Mouse (Mus musculus) heart, postnatal 0 days (tissue): ENCODE measurements around the gene Rfwd3. TPM values are rescaled to one million over a fixed set of nuclear protein-coding genes. Genes with fewer than 3 reads are reported as not detected.
"Not testable (repeated sequence)": the region's sequence is repeated elsewhere in the genome, so short reads cannot be mapped to it uniquely, and the experiment has no call there.

Experiments used
- ATAC-seq: fragments of 200-750 bp; cut with Nextera tagmentation; 2 replicates; pipeline ENCODE4 v1.8.0; 2017; ENCODE audit warnings: low read depth, moderate number of reproducible peaks, moderate library complexity; ENCODE audit not compliant: insufficient read depth
- DNase-seq: peaks from one replicate; pipeline ENCODE4 v3.0.0-alpha.2; 2016; ENCODE audit warnings: low spot score
- H3K27ac ChIP-seq: fragments of 300-500 bp; sonication (generic); 2 replicates; pipeline ENCODE4 v1.5.1; 2014; ENCODE audit warnings: low read depth, mild to moderate bottlenecking
- H3K27me3 ChIP-seq: fragments of 300-500 bp; sonication (generic); 2 replicates; pipeline ENCODE4 v1.6.1; 2014; ENCODE audit warnings: low read length, mixed read lengths; ENCODE audit not compliant: control insufficient read depth, insufficient read depth
- H3K36me3 ChIP-seq: fragments of 300-500 bp; sonication (generic); replicated peaks from 2 replicates; pipeline ENCODE4 v1.6.1; 2014; ENCODE audit warnings: low read length, mixed read lengths; ENCODE audit not compliant: control insufficient read depth, insufficient read depth
- H3K4me1 ChIP-seq: fragments of 300-500 bp; sonication (generic); 2 replicates; pipeline ENCODE4 v1.6.1; 2014; ENCODE audit warnings: antibody characterized with exemption; ENCODE audit not compliant: control insufficient read depth, insufficient read depth
- H3K4me2 ChIP-seq: fragments of 300-500 bp; sonication (generic); 2 replicates; pipeline ENCODE4 v1.6.1; 2014; ENCODE audit warnings: low read depth, mild to moderate bottlenecking, low read length, moderate library complexity
- H3K4me3 ChIP-seq: fragments of 300-500 bp; sonication (generic); 2 replicates; pipeline ENCODE4 v1.5.1; 2014; ENCODE audit warnings: low read depth, low read length
- H3K9ac ChIP-seq: fragments of 300-500 bp; sonication (generic); replicated peaks from 2 replicates; pipeline ENCODE4 v1.6.1; 2014; ENCODE audit warnings: low read depth, low read length, mixed read lengths
- H3K9me3 ChIP-seq: fragments of 300-500 bp; sonication (generic); replicated peaks from 2 replicates; pipeline ENCODE4 v1.6.1; 2016; ENCODE audit warnings: low read length; ENCODE audit not compliant: control insufficient read depth
- CTCF ChIP-seq: IDR thresholded peaks from 2 replicates; pipeline ENCODE4 v1.5.1; 2016; ENCODE audit warnings: antibody characterized with exemption, control low read depth, low read depth
- EP300 ChIP-seq: IDR thresholded peaks from 2 replicates; pipeline ENCODE4 v1.6.1; 2016; ENCODE audit warnings: antibody characterized with exemption, low read depth
- WGBS: fragments of 180-500 bp; shearing (Covaris S2); extraction: QIAGEN DNeasy Blood & Tissue Kit; methylation state at CpG from one replicate; pipeline ENCODE4 v1.1.7; 2014; 5-methylcytosine and 5-hydroxymethylcytosine counted together
- polyA plus RNA-seq: library from polyadenylated mRNA; unstranded; fragments of >200 nt; fragmentation: Nextera tagmentation; extraction: Ambion mirVana; gene quantifications from 2 replicates; pipeline ENCODE4 v1.2.1, GENCODE M21; 2015
- total RNA-seq: library from RNA; depleted of rRNA; stranded (reverse); fragments of >200 nt; gene quantifications from 2 replicates; pipeline ENCODE4 v1.2.3, GENCODE M21; 2014; ENCODE audit warnings: low replicate concordance

Rfwd3 gene
- total and polyA plus RNA-seq, 2 experiments from 2014 or later = 16.0 to 32.7 TPM

GRCm38 (mm10) chr8:111337311-111337889 is 37.4 kb upstream of the Rfwd3 start:
- no peak for DNase-seq
- H3K27me3 ChIP-seq = no peaks in the 10 kb centered on the region
- no peaks in the 10 kb centered on the region for H3K9me3 ChIP-seq
- peak overlapping the region; percentile 47 for H3K27ac ChIP-seq
- peak; percentile 49; the same call in 1 of the 2 replicates for ATAC-seq
- TF ChIP-seq CTCF (no peak), EP300 (no peak)
- no peaks in the 10 kb centered on the region for H3K36me3 ChIP-seq
- peak overlapping the region; percentile 53 for H3K4me3 ChIP-seq
- H3K9ac ChIP-seq = peak overlapping the region; percentile 27
- H3K4me2 ChIP-seq = peak overlapping the region; percentile 72
- H3K4me1 ChIP-seq = peaks cover 7% of the 10 kb centered on the region; the same call in 1 of the 2 replicates
- 23% methylated on average over 17 of the region's 17 CpGs for WGBS

GRCm38 (mm10) chr8:111336692-111337091 is 36.7 kb upstream of the Rfwd3 start:
- peak overlapping the region; percentile 72 for H3K4me2 ChIP-seq
- no peaks in the 10 kb centered on the region for H3K36me3 ChIP-seq
- H3K4me3 ChIP-seq = peak overlapping the region; percentile 53
- peaks cover 7% of the 10 kb centered on the region; the same call in 1 of the 2 replicates for H3K4me1 ChIP-seq
- no peaks in the 10 kb centered on the region for H3K27me3 ChIP-seq
- DNase-seq (no peak), ATAC-seq (no peak)
- no peak overlapping the region for H3K27ac ChIP-seq
- WGBS = 78% methylated on average over 4 of the region's 4 CpGs
- TF ChIP-seq CTCF = no peak
- TF ChIP-seq EP300 = no peak
- no peaks in the 10 kb centered on the region for H3K9me3 ChIP-seq
- H3K9ac ChIP-seq = no peak overlapping the region

- TF ChIP-seq CTCF = no peak
- TF ChIP-seq EP300 = no peak
- no peaks in the 10 kb centered on the region; the same call in 1 of the 2 replicates for H3K36me3 ChIP-seq
- DNase-seq (no peak), ATAC-seq (no peak)
- H3K4me2 ChIP-seq = no peak overlapping the region
- H3K9me3 ChIP-seq = no peaks in the 10 kb centered on the region
- 69% methylated on average over 6 of the region's 6 CpGs for WGBS
- H3K27ac ChIP-seq = no peak overlapping the region
- no peak overlapping the region for H3K9ac ChIP-seq
- H3K4me3 ChIP-seq = no peak overlapping the region
- no peaks in the 10 kb centered on the region for H3K4me1 ChIP-seq
- H3K27me3 ChIP-seq = no peaks in the 10 kb centered on the region
Observed at GRCm38 (mm10) chr8:111325222-111325790, 25.3 kb upstream of the Rfwd3 start.

- Histone ChIP-seq H3K27me3 (no peaks in the 10 kb centered on the region), H3K4me2 (no peak overlapping the region), H3K9ac (no peak overlapping the region), H3K4me3 (no peak overlapping the region), H3K9me3 (no peaks in the 10 kb centered on the region), H3K27ac (no peak overlapping the region), H3K36me3 (no peaks in the 10 kb centered on the region), H3K4me1 (no peaks in the 10 kb centered on the region)
- ATAC-seq (no peak), DNase-seq (no peak)
- TF ChIP-seq EP300 (no peak), CTCF (no peak)
- WGBS = 87% methylated on average over 12 of the region's 12 CpGs
Observed at GRCm38 (mm10) chr8:111314729-111315128, 14.7 kb upstream of the Rfwd3 start.

- not testable (repeated sequence) for H3K36me3 ChIP-seq, H3K4me1 ChIP-seq, H3K9ac ChIP-seq, ATAC-seq, DNase-seq, H3K9me3 ChIP-seq, H3K4me2 ChIP-seq, H3K27ac ChIP-seq, H3K4me3 ChIP-seq, H3K27me3 ChIP-seq
- 88% methylated on average over 6 of the region's 6 CpGs for WGBS
Observed at GRCm38 (mm10) chr8:111313961-111314360, 13.9 kb upstream of the Rfwd3 start.

GRCm38 (mm10) chr8:111312758-111313162 is 12.7 kb upstream of the Rfwd3 start:
- no peak overlapping the region for H3K4me3 ChIP-seq
- DNase-seq (no peak), ATAC-seq (no peak)
- no peaks in the 10 kb centered on the region for H3K9me3 ChIP-seq
- no peak overlapping the region for H3K27ac ChIP-seq
- 0 out of 2 replicates have a peak, but pooled peaks have one; percentile 12 for TF ChIP-seq CTCF
- TF ChIP-seq EP300 = no peak
- no peaks in the 10 kb centered on the region for H3K27me3 ChIP-seq
- no peak overlapping the region for H3K9ac ChIP-seq
- no peaks in the 10 kb centered on the region for H3K4me1 ChIP-seq
- H3K36me3 ChIP-seq = no peaks in the 10 kb centered on the region
- 54% methylated on average over 3 of the region's 3 CpGs for WGBS
- no peak overlapping the region for H3K4me2 ChIP-seq

GRCm38 (mm10) chr8:111310006-111310405 is 10.0 kb upstream of the Rfwd3 start:
- H3K4me1 ChIP-seq, H3K36me3 ChIP-seq, H3K4me3 ChIP-seq, H3K9me3 ChIP-seq, H3K27ac ChIP-seq, ATAC-seq, H3K27me3 ChIP-seq, H3K4me2 ChIP-seq, H3K9ac ChIP-seq, DNase-seq: not testable (repeated sequence)
- WGBS = 89% methylated on average over 15 of the region's 15 CpGs
